Mouse (Mus musculus) macrophage (primary cell): ENCODE measurements around the gene Dnajc16. TPM values are rescaled to one million over a fixed set of nuclear protein-coding genes. Genes with fewer than 3 reads are reported as not detected.
"Not testable (repeated sequence)": the region's sequence is repeated elsewhere in the genome, so short reads cannot be mapped to it uniquely, and the experiment has no call there.

Experiments
- H3K27ac ChIP-seq: fragments of 350-480 bp; formaldehyde crosslinking; 2 replicates; pipeline ENCODE4 v1.9.0; 2021
- H3K36me3 ChIP-seq: fragments of 350-480 bp; formaldehyde crosslinking; 2 replicates; pipeline ENCODE4 v1.9.0; 2021; ENCODE audit errors: inconsistent target
- H3K4me3 ChIP-seq: fragments of 350-480 bp; formaldehyde crosslinking; 2 replicates; pipeline ENCODE4 v1.9.0; 2021; ENCODE audit errors: inconsistent target
- H3K79me2 ChIP-seq: fragments of 350-480 bp; formaldehyde crosslinking; 2 replicates; pipeline ENCODE4 v1.9.0; 2021; ENCODE audit errors: inconsistent target
- WGBS: methylation state at CpG from one replicate; pipeline ENCODE4 v1.1.7; 2026; ENCODE audit warnings: inconsistent platforms; ENCODE audit not compliant: missing documents; 5-methylcytosine and 5-hydroxymethylcytosine counted together
- polyA plus RNA-seq: library from polyadenylated mRNA; stranded (reverse); fragments of 250-400 nt; gene quantifications from 3 replicates; pipeline ENCODE4 v1.2.4, GENCODE M21; 2018; ENCODE audit warnings: inconsistent platforms

Dnajc16 gene
- polyA plus RNA-seq, 1 experiment from 2014 or later: 10.2 TPM

DNA sequence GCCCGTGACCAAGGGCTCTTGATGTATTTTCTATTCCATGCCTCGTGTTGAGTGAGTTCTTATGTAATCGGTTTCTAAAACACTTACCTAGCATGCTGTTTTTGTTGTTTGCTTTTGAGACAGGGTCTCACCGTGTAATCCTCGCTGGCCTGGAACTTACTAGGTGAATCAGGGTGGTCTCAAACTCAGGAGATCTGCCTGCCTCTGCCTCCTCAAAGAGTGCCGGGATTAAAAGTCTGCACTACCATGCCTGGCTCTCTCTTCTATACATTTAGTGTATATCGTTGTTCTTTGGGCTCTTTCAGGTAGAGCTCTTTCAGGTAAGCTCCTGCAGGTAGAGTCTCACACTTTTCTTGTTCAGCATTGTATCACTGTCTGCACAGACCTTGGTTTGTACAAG, 755 bp upstream of the Dnajc16 start:
- WGBS: 96% methylated on average over 6 of the region's 7 CpGs
- Histone ChIP-seq H3K27ac (no peak overlapping the region), H3K36me3 (peaks cover 18% of the 10 kb centered on the region; the same call in 1 of the 2 replicates), H3K4me3 (no peak overlapping the region), H3K79me2 (peaks cover 40% of the 10 kb centered on the region)

DNA sequence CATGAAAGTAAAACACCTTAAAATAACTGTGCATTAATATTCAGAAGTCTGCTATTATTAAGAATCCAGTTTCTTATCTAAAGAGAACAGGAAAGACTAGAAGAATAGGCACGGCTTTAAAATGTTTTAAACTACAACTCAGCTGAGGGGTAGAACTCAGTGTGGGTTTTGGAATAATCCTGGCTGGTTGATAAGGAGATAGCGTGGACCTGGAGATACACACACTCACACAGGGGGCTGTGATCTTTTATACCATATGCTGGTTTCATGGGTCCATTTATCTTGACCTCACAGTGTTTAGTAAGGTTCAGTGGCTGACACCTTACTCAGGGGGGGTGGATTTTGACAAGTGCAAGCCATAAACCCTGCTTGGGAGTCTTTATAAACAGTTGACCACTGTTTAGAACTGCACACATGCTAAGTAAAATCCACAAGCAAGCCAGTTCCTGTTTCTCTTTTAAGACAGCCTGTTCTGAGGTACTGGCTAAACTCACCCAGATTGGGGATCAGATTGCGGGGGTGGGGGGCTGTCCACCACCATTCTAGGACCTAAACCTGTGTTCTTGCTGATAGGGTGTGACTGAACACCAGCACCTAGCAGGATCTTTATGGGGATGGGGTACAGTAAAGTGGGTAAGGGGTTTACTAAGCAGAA, 1.0 kb downstream of the Dnajc16 start:
- 35% methylated on average over 3 of the region's 3 CpGs for WGBS
- H3K79me2 ChIP-seq: peaks cover 22% of the 10 kb centered on the region
- H3K27ac ChIP-seq: peak overlapping the region; percentile 55
- peak overlapping the region; percentile 62 for H3K4me3 ChIP-seq
- peaks cover 29% of the 10 kb centered on the region; the same call in 1 of the 2 replicates for H3K36me3 ChIP-seq

DNA sequence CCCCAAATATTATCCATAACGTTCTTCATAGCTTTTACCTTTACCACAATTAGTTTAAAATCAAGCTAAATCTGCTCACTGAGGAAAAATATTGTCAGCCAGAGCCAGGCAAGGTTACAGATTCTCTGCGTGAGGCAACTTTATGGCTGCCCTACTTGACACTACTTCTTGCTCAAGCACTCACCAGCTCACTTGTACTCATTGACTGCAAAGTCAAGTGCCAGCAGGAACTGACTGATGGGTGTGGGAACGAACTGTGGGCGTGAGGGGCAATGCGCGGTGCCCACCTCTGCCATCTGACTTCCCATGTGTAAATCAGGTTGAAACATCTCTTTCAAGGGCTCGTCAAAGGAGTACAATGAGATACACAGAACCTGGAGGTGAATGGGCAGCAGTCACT, 3.3 kb downstream of the Dnajc16 start:
- Histone ChIP-seq H3K27ac (no peak overlapping the region), H3K4me3 (no peak overlapping the region), H3K79me2 (peaks cover 16% of the 10 kb centered on the region; the same call in 1 of the 2 replicates), H3K36me3 (peaks cover 50% of the 10 kb centered on the region)
- WGBS: 91% methylated on average over 7 of the region's 7 CpGs

DNA sequence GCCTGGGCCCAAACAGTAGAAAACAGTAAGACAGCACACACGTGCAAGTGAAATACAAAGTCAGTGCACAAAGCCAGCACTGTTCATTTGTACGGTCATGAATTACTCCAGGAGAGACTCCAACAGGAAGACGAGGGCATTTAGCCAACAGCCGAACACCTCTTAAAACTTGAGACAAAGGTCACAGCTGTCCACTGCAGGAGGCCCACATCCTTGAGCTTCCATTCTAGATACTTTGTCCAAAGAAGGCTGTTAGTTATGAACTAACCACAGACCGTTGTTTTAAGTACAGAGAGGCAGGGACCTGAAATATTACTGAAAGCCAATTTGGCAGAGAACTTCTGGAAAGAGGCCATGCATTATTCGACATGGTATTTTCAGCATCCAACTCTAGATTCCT, 3.7 kb downstream of the Dnajc16 start:
- 82% methylated on average over 6 of the region's 6 CpGs for WGBS
- H3K36me3 ChIP-seq: peaks cover 54% of the 10 kb centered on the region

DNA sequence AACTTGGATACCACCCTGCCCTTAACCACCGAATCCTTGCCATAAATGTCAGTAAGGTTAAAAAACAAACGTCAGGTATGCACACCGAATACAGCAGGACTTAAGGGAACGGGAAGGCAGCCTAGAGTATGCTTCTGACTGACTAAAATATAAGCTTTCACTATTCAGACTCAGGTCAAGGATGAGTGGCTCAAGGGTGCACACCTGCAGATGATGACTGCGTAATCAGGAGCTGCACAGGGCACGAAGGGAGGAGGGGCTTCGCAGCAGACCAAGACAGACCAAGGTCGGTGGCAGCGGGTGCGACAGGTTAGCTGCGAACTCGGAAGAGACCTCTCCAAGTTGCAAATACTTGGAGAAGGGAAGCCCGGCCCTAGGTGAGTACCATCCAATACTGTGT, 4.6 kb downstream of the Dnajc16 start:
- Histone ChIP-seq H3K4me3 (no peak overlapping the region), H3K79me2 (peaks cover 16% of the 10 kb centered on the region; the same call in 1 of the 2 replicates), H3K36me3 (peaks cover 63% of the 10 kb centered on the region), H3K27ac (no peak overlapping the region)
- 95% methylated on average over 13 of the region's 13 CpGs for WGBS

More for the DNA sequence above, 3.7 kb downstream of the Dnajc16 start:
- Histone ChIP-seq H3K79me2 (peaks cover 16% of the 10 kb centered on the region; the same call in 1 of the 2 replicates), H3K27ac (no peak overlapping the region), H3K4me3 (no peak overlapping the region)

DNA sequence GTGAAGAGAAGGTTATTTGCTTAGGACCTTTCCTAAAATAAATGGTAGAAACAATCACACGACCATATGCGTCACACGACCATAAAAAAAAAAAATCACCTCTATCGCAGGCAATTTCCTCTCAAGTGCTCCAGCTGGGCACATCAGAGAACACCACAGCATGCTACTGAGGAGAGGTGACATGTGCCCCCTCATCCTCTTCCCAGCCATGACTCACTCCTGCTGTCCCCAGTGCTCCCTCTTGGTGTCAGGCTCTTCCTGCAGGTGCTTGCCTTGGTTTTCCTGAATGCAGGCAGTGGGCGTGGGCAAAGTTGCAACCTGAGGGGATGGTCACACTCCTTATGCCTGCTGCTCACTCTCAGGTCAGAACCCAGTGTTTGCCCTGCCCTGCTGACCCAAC, 5.9 kb downstream of the Dnajc16 start:
- peaks cover 16% of the 10 kb centered on the region; the same call in 1 of the 2 replicates for H3K79me2 ChIP-seq
- H3K4me3 ChIP-seq: no peak overlapping the region
- no peak overlapping the region for H3K27ac ChIP-seq
- H3K36me3 ChIP-seq: peaks cover 75% of the 10 kb centered on the region
- WGBS: 100% methylated on average over 5 of the region's 5 CpGs

DNA sequence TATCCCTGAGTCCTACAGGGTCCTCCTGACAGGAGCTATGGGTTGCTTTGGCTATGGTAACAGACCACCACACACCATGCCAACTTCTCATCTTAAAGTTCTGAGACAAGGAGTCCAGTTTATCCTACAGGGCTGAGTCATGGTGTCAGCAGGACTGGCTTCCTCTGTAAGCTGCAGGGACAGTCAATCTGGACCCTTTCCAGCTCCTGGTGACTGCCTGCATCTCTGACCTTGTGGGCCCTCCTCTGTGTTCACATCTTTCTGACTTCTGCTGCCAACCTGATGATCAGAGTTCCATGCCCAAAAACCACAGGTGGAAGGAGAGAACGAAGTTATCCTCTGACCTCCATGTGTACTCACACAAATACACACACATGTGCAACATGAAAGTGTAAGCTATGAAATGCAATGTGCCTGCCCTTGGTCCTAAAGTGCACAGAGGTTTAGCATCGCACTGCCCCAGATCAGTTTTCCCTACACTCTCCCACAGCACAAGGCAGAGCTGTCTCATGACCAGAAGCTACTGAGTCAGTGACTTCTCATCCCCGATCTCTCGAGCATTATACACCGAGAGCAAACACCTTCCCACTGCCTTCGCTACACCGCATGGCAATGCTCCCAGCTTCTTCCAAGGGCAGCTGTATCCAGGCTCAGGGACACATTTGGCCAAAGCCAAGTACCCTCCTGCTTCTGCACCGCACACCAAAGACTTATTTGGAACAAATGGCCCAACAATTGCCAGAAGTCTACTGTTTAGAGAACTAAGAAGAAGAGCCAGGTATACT, 9.3 kb downstream of the Dnajc16 start:
- 95% methylated on average over 8 of the region's 8 CpGs for WGBS
- H3K79me2 ChIP-seq: no peaks in the 10 kb centered on the region
- H3K36me3 ChIP-seq: peaks cover 86% of the 10 kb centered on the region

DNA sequence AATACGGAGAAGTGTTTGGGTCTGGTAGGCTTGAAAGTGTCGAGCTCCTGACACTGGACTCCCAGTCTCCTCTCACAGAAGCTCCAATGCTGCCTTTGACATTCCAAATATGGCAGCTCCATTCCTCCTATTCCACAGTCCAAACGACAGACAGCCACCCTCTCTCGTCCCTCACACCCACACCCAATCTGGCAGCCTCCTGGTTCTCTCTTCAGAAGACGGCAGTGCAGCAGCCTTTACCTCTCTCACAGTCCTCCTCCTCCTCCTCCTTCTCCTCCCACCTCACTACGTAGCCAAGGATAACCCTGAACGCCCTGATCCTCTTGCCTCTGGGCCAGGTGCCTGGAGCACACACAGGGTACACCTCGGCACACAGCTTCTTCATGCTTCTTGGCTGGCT, 10.9 kb downstream of the Dnajc16 start:
- peaks cover 88% of the 10 kb centered on the region for H3K36me3 ChIP-seq
- WGBS: 92% methylated on average over 8 of the region's 8 CpGs

More for the DNA sequence above, 9.3 kb downstream of the Dnajc16 start:
- Histone ChIP-seq H3K4me3 (no peak overlapping the region), H3K27ac (no peak overlapping the region)

DNA sequence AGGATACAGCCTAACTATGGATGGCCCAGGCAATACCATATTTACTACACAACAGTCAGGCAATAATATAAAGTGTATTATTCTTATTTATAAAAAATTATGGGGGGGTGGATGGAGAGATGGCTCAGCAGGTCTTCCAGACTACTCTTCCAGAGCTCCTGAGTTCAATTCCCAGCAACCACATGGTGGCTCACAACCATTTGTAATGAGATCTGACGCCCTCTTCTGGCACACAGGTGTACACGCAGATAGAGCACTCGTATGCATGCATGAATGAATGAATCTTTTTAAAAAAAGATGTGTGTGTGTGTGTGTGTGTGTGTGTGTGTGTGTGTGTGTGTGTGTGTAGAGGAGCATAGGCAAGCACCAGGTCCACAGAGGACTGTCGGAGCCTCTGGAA, 17.7 kb downstream of the Dnajc16 start:
- peaks cover 81% of the 10 kb centered on the region for H3K36me3 ChIP-seq
- 98% methylated on average over 4 of the region's 4 CpGs for WGBS
- not testable (repeated sequence) for H3K79me2 ChIP-seq, H3K27ac ChIP-seq, H3K4me3 ChIP-seq

More for the DNA sequence above, 10.9 kb downstream of the Dnajc16 start:
- Histone ChIP-seq H3K27ac (no peak overlapping the region), H3K79me2 (no peaks in the 10 kb centered on the region), H3K4me3 (no peak overlapping the region)

DNA sequence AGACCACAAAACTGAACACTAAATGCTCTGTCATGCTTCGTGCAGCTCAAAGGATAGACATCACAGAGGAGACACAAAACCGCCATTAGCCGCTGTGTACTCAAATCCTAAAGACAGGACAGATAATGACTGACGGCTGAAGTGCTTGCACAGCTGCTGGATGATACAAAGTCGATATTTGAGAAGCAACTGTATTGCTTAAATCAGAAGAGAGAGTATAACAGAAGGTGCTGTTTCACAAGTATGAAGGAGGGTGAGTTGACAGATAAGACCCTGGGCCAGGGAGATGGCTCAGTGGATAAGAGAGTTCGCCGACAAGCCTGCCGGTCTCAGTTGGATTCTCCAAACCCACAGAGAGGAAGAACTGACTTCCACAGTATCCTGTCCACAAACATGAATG, 18.9 kb downstream of the Dnajc16 start:
- H3K27ac ChIP-seq: no peak overlapping the region

DNA sequence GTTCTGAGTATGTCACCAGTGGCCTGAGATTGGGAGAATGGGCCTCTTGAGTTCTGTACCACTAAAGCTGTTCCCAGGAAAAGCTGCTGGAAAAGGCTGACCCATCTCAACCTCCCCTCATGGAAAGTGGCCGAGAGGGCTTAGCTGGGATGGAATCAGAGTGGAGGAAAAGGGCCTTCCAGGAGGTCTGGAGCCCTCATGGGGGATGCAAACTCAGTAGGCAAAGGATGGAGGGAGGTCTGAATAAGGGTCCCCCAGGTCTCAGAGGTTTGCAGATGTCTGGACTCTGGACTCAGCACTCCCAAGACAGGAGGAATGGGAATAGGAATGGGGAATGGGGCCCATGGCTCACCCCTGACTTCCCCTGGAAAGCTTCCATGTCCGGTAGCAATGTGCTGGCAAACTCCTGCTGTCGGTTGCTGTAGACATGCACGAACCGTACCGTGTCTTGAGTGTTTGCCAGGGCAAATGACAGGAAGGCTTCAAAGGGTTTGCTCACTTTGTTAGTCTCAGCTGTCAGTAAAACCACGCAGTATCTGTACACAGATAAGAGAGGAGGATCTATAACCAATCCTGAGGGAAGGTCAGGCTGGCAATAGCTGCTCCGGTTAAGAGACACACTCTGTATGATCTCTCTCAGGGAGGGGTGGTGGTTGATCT, 21.1 kb downstream of the Dnajc16 start:
- 84% methylated on average over 8 of the region's 8 CpGs for WGBS
- H3K27ac ChIP-seq: no peak overlapping the region

More for the DNA sequence above, 18.9 kb downstream of the Dnajc16 start:
- Histone ChIP-seq H3K36me3 (peaks cover 75% of the 10 kb centered on the region), H3K79me2 (no peaks in the 10 kb centered on the region), H3K4me3 (no peak overlapping the region)
- 64% methylated on average over 7 of the region's 8 CpGs for WGBS

DNA sequence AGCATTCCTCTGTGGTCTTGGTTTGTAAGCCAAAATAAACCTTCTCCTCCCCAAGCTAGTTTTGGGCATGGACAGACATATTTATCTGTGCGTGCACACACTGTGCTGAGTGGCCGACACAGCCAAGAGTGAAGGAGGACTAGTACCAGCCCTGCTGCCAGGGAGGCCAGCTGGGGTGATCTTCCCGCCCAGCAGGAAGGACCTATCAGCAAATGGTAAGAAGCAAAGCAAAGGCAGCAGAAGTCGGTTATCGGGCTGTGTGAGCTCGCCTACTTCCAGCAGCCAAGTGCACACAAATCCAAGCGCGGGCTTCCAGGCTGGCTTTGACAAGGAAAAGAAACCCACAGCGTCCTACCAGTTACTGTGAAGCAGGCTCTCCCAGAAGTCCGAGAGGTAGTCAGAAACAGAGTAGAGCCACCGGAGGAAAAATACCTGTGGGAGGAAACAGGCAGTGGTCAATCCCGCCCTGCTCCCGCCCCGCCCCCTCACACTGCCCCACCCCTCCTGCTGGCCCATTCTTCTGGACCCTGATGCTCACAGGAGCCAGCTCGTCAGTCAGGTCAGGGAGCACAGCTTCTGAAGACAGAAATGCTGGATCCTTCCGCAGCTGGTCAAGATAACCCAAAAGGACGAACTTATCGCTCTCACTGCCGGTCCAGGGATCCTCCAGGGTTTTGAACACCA, 23.2 kb downstream of the Dnajc16 start:
- Histone ChIP-seq H3K27ac (peak overlapping the region; percentile 54), H3K36me3 (peaks cover 58% of the 10 kb centered on the region), H3K4me3 (no peak overlapping the region), H3K79me2 (no peaks in the 10 kb centered on the region)
- 98% methylated on average over 16 of the region's 19 CpGs for WGBS

More for the DNA sequence above, 21.1 kb downstream of the Dnajc16 start:
- Histone ChIP-seq H3K36me3 (peaks cover 54% of the 10 kb centered on the region), H3K4me3 (no peak overlapping the region), H3K79me2 (no peaks in the 10 kb centered on the region)

DNA sequence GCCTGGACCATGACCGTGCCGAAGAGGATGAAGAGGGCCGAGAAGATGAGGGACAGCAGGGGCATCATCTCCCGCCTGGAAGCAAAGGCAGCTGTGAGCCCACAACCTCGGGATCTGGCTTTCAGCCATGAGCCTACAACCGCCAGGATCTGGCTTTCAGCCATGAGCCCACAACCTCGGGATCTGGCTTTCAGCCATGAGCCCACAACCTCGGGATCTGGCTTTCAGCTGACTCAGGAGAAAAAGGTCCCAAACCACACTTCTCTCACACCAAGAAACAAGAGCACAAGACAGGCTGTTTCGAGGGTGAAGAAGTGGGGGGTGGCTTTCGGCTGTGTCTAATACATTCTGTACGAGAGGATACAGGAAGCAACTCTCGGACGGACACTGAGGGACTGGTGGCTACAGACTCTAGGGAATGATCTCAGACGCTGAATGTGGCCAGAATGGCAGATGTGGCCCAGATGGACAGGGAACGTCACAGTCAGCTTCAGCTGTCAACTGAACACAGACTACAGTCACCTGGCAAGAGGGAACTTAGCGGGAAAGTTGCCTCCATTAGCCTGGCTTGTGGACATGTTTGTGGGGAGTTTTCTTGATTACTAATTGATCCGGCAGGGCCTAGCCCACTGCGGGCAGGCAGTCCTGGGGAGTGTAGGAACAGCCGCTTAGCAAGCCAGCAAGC, 23.9 kb downstream of the Dnajc16 start:
- no peaks in the 10 kb centered on the region for H3K79me2 ChIP-seq
- peaks cover 58% of the 10 kb centered on the region for H3K36me3 ChIP-seq
- no peak overlapping the region for H3K4me3 ChIP-seq
- WGBS: 79% methylated on average over 19 of the region's 19 CpGs
- peak overlapping the region; percentile 54 for H3K27ac ChIP-seq

DNA sequence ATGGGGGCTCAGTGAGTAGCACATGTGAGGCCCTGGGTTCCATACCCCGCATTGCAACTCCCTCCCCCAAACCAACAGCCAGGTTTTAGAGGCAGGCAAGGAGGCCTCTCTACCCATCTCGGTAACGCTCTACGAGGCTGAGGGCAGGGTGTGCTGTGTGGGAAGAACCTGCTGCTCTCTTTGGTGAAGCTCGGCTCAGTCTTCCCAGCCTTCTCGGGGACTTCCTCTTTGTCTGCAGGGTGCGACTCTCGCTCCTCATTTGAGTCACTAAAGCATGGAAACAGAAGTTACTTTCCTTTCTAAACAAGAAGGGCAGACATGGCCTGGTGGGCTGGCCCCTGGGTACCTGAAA, 24.4 kb downstream of the Dnajc16 start:
- Histone ChIP-seq H3K4me3 (no peak overlapping the region), H3K36me3 (peaks cover 58% of the 10 kb centered on the region), H3K79me2 (no peaks in the 10 kb centered on the region), H3K27ac (peak overlapping the region; percentile 54)
- 14% methylated on average over 8 of the region's 8 CpGs for WGBS
